Mouse (Mus musculus) c-Kit-positive CD71-positive TER-119-negative erythroid progenitor cells, embryonic 14.5 days (primary cell): ENCODE data around the gene Klrg1.

Experiments used
- DNase-seq: peaks from one replicate; pipeline ENCODE4 v3.0.0-alpha.2; 2013; ENCODE audit warnings: low read depth

Klrg1 gene

DNA sequence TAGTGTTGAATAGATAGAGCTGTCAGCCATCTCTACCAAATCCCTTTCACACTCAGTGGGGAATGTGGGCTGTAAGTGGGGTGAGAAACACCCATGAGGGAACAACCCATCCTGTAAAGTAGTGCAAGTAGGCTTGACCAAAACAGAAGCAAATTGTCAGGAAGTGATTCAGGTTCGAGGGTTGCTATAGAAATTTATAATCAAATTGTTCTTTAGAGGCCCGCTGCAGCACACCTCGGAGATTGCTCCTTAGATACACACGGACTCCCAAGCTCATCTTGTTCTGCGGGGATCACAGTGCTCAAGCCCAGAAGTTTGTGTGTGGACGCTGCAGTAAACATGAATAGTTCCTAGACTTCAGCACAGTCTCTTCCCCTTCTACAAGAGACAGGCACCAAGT, at the start of gene Klrg1:
Gene Klrg1 (minus strand): TSS at position 101 of the 400 bp plus-strand sequence.
- DNase-seq: no peak

DNA sequence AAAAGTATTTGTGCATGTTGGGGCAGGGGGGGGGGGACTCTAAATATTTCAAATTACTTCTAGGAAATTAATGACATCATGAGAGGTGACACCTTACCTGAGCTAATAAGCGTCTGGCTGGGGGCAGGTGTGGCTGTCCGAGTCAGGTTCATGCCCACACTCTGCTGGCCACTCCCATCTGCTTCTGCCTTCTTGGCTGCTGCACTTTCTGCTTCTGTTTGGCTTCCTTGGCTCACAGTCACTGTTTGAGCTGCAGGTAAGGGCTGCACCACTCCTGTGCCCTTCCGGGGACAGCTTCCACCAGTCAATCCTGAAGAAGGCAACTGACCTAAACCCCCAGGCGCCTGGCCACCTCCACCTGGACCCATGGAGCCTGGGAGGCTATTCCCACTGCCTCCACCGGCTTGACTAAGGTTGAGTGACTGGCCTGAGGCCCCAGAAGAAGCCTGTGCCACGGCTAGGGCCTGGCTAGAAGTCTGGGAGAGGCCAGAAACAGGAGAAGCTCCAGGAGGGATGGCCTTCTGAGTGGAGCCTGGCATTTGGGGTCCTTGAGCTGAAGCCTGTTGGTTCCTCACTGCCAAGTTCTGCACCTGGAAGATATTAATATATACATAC, 42.8 kb upstream of the Klrg1 start:
- DNase-seq: no peak

DNA sequence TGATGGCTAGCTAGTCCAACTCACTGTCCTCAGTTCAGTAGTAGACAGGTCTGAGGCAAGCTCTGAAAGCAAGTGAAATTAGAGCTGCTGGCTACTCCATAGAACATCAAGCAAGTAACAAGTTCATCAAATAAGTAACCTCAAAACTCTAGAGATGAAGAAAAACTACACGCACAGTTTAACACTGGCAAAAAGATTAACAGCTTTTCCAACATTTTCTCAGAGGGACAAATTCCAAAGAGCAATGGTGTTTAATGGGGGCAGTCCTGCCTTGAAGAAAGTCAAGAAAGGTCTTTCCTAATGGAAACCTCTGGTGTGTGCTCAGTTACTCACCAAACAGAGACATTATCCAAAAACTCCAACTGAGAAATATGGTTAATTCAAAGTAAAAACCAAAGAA, 36.0 kb upstream of the Klrg1 start:
- no peak for DNase-seq

DNA sequence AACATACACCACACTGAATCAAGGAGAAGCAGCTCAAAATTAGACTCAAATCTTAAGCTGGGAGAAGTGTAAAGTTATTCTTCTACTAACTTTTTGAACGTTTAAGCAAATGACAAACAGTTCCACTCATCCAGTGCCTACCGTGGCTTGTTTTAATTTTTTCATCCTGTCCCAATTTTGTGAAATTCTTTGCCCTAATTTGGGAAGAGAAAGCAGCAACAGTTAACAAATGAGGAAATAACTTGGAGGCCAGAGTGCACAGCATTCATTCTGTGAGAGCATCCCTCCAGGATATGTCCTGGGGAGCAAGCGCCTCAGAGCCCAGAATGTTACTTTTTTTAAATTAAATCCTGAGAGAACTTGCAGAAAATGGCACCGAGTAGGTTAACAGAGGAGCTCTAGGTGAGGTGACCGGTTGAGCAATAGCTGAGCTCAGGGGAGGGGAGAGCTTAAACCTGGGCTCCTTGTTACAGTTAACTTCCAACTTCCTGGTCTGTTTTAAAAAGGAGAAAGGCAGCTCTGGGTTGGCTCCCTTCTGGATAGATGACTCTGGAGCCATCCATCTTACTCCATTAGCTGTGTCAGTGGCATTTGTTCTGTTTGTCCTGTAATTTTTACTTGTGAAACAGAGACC, 27.6 kb upstream of the Klrg1 start:
- DNase-seq: no peak

DNA sequence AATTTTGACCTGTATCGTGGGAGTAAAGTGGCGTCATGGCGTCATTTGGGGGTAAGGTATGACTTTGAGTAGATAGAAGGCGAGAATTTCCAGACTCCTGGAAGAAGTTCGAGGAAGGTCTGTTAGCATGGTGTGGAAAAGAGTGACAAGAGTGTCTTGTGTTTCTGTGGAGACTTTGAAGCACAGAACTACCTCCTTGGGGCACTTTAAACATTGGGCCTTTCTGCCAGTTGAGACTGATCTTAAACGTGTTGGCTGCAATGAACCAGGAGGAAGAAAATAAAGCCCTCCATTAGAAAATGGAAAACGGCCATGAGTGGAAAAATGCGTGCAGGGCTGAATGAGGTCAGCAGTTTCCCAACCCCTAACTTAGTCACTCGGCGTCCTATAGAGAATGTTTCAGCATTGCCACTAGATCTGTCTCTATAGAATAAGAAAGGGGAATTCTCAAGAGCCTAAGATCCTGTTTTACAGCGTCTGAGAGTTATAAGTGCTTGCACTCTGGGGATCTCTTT, 26.8 kb upstream of the Klrg1 start:
- no peak for DNase-seq

DNA sequence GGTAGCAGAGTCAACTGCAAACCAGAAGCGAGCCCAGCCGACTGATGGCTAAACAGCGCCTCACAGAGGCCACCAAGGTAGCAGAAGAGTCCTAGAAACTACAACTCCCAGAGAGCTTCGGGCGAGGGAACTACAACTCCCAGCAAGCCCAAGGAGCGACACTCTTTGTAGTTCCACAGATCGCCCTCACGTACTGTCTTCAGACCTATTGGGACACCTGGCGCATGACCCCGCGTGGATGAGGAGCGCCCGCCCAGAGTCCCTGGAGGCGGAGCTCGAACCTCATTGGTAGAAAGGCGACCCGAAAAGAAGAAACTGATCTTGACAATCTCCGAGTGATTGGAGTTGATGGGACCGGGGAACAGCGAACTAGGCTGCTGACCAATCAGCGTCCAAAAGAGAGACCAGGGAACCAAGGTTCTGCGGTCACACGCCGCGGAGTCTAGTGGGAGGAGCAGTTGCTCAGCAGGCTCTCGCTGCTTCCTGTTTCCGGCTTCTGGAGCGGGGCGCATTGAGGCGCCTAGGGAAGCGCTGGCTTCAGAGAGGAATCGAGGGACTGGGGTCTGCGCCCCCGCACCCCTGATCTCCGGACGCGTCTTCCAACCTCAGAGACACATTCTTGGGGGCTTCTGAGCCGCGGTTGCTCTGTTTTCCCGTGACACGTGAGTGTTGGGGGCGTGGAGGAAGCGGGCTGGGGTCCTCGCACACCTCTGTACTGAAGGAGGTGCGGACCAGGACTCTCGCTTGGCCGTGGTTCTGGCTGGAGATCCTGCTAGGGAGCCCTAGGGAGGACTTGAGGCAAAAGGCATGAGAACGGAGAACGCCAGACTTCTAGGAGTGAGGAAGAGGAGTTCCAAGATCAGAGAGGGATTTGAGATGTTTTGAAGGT, 26.1 kb upstream of the Klrg1 start, which contains the start of gene M6pr:
Gene M6pr (plus strand): TSS at position 216 of the 889 bp plus-strand sequence.
- DNase-seq: peak; percentile 93

DNA sequence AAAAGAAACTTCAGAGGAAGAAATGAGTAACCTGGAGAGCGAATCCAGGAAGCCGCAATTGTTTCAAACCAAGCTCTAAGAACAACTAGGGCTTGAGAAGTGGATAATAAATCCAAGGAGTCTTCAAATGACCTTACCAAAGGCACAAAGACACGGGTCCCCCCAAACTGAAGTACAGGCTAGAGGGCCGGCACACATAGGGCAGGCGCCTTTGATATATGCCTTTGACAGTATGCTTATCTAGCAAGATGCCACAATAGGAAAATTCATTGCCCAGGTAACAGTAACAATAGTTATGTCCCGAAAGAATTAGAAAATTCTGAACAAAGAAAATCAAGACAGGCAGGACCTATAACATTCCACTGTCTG, 25.4 kb upstream of the Klrg1 start:
- no peak for DNase-seq

DNA sequence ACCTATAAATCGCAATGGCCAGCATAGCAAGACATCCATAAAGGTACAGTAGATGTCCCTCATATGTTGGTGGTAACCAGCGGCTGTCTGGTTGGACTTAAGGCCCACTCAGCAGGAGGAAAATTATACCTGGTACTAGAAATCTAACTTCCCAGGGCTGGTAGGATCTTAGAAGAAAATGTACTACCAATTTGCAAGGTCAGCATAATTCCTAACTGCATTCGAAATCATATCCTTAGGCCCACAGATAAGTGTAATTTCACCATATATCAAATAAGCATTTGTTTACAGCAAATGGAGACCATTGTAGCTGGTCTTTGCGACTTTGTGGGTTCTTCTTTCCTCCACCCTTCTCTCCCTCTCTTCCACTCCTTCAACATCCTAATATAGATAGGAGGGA, 24.0 kb upstream of the Klrg1 start:
- DNase-seq: no peak

DNA sequence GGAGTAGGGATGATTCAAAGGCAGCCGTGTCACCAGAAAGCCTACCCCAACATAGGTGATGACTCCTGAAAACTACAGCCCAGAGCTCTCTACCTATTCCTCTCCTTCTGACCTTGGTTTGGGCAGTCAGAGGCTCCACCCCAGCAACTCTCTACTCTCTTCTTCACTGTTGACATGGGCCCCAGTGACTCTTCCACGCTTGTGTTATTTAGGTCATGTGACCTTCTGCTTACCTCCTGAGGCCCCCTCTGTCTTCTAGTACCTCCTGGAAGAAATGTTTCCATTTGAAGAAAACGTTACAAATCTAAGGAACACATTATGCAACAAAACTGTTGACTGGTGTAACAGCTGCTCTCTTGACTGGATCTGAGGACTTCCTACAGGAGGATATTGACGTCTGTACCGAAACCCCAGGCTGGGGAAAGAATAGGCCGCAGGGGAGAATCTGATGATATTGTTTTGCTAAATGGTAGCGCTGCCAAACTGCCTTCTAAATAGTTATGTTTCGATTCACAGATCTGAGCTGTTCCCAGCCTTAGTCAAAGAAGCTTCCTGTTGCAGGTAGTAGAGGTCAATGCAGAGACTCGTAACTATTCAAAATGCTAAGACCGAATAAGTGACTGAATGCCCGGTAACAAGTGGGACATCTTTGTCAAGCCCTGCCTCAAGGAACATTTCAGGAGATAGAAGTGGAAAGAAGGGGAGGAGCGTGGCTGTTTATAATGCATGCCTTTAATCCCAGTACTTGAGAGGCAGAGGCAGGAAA, 22.3 kb upstream of the Klrg1 start:
- DNase-seq: no peak

DNA sequence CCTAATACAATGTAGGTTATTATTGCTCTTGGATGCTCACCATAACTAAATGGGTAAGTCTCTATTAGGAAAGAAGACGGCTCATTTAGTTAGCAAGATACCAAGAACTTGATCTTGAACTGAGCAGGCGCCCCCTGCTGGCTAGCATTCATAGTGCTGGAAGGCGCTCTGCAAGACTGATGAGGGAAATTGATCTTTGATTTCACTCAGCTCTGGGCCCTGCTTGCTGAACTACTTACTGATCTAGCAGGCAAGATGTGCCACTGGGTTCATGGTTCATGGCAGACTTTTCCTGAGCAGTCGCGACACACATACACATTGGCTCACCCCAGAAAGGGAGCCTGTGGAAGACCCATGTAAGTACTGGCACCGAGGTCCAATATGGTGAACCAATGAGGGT, 21.7 kb upstream of the Klrg1 start:
- DNase-seq: peak; percentile 70

DNA sequence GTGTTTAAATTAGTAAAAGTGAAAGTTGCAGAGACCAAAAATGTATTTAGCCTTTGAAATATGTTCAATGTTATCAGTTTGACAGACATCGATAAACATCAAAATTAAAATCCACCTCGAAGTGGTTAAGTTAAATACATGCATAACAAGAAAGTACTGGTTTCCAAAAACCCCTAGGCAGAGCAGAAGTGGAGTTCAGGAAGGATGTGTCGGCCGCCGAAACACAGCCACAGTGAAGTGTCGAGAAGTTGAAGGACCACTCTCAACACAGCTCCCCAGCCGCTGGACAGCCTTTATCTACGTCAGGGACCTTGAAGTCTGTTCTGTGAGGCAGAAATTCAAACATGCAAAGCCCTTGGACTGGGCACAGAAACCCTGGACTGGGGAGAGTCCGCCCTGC, 20.8 kb upstream of the Klrg1 start:
- no peak for DNase-seq

DNA sequence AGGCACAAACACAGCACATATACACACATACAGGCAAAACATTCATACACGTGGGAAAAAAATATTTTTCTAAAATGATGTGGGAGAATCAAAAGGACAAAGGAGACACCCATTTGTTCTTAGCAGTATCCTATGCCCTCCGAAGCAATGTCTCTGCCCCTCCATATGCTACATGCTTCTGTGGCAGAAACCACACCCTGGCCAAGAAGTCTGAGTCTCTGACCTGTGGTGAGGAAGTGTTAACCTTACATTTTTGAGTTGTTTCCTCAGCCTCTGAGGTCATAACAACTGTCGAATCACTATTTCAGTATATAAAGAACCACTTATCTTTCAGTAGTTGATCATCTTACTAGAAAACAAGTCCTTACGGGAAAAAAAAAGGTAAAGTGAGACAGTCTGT, 20.0 kb upstream of the Klrg1 start:
- DNase-seq: no peak

DNA sequence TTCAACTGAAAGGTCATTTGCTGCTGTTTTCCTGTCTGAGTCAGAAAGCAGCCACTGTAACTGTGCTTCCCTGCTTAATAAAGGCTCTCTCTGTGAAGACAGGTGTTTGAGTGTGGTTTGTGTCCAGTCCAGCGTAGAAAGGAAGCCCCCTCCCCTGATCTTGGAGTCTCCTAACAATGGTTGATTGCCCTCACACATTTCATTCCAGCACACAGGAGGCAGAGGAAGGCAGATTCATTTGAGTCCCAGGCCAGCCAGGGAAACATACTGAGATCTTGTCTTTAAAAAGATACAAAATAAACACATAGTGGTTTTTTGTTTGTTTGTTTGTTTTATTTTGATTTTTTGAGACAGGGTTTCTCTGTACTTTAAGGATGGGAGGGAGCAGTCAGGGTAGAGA, 19.4 kb upstream of the Klrg1 start:
- no peak for DNase-seq

DNA sequence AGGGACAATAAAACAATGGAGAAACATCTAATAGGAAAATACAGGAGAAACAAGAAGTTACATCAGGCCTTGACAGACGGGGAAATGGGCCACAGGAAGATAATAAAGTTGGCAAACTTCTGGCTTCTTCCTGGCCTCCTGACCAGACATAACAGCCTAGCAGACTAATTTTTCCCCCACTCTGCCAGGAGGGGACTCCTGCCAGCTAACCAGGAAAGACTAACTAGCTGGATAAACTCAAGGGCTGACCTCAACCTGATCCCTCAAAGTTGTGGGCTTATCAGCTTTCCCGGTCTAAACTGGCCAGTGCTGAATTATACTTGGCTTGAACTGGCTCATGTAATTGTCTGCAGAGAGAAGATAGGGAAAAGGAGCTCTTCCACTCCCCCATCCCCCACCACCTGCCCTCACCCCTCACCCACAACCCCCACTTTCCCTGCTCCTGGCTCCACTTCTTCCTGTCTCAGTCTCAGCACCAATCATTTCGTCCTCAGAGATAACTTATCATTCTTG, 17.0 kb upstream of the Klrg1 start:
- DNase-seq: no peak

DNA sequence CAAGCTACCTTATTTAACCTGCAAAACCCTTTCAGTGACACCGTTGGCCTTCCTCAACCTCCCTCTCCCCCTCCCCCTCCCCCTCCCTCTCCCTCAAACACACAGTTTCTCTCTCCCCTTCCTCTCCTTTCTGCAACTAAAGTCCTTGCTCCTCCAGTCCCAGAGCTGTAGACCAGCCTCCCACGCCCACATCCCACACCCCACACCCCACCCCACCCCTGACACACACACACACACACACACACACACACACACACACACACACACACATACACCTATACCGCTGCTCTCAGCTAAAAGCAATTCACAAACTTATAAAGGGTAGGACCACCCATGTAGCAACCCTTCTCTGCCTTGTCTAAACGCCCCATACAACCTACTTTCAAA, 15.5 kb upstream of the Klrg1 start:
- DNase-seq: no peak

DNA sequence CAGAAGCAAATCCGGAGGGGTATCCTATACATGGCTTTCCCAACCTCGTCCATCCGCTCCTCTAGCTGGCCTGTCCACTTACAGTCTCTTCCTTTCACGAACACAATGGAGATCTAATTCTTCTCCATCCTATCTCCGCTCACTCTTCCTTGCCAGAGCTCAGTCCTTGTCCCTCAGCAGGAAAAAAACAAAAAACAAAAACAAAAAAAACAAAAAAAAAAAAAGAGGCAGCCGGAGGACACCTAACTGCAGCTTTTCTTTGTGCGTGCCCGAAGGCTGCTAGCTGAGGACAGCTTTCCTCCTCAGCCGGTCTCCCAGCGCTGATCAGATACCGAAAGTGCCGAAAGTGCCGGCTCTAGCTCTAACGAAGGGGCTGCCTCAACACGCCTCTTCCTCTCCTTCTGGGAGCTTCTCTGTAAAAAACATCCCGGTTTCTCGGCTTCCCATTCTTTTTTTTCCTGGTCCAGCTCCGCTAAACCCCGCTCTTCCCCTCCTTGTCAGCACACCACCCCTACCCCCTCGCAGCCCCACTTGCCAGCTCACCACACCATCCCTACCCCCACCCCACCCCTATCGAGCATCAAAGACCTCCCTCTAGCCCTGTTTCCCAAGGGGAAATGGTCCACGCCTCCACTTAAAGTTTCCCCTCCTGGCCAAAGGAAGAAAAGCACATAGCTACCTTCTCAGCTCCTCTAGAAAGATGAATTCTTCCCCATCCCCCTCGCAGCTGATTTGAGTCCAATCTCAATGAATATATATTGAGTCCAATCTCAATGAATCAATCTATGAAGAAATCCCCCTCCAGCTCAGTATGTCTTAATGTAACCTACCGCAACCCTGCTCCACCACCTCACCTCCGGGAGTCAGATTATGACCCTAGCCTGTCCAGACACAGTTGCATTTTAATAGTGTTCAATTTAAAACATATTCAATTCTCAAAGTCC, 14.9 kb upstream of the Klrg1 start:
- DNase-seq: no peak

DNA sequence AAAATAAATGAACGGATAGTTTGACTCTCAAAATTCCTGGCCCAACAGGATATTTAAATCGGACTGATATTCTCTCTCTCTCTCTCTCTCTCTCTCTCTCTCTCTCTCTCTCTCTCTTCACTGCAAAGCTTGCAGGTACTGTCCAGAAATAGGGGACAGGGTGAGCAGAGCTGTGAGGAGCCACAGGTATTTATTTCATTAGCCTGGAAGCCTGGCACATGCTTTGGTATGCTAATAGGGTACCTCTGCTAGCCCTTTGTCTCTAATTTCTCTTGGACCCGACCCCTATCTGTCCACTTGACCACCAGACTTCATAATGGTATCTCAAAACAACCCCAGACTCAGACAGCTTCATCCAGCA, 14.2 kb upstream of the Klrg1 start:
- no peak for DNase-seq

DNA sequence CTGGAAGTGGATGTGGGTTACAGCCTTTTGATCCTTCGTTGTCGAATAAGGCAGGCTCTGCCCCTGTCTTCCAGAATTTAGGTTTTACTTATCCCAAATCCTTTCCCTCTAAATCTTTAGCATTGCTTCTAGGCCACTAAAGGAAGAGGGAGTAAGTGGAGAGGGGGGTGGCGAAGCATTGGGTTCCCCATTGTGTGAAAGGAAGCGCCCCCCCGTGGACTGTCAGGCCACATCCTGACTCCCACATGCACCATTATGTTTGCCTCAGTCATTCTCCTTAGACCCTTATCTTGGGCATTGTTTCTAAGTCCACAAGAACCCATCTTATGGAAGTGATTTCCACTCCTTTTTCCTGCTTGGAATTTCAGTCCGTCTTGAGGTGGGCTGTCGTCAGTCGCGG, 12.6 kb upstream of the Klrg1 start:
- DNase-seq: no peak

DNA sequence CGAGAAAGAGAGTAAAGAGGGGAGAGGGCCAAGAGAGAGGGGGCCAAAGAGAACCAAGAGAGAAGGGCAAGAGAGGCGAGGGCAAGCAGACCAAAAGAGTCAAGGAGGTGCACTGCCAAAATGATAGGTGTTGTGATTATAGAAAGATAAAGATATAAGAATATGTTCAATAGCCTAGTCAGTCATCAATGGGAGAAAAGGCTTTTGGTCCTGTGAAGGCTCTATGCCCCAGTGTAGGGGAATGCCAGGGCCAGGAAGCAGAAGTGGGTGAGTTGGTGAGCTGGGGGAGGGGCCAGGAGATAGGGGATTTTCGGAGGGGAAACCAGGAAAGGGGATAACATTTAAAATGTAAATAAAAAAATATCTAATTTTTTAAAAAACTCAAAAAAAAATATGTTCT, 11.6 kb upstream of the Klrg1 start:
- no peak for DNase-seq

DNA sequence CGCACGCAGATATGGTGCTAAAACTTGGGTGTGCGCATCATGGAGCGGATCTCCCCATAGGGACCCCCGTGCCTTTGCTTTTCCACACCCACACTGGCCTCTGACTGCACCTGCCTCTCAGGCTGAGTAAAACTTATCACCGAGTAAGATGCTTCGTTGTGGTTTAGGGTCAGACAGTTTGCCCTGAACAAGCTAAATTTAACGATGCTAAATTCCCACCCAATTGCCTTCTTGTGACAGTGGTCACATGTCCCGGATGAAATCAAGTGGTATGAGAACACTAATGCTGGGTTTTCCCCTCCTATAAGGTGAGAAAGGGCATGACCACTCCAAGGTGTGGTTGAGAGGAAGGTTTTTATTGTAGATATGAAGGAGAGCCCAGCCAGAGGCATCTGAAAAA, 11.1 kb upstream of the Klrg1 start:
- DNase-seq: no peak

DNA sequence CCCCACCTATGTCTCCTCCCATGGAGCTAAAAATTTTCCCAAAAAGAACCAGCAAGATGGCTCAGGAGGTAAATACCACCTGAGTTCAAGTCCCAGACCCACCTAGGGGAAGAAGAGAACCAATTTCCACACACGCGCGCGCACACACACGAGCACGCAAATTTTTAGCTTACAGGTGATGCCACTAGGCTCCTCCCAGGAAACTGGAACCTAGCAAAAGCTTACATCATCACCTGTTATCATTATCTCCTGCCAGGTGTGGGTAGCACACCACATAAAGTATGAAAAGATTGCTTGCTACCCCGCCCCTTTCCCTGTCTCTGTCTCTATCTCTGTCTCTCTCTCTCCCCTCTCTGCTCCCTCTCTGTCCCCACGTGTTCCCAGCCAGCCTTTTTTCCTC, 10.4 kb upstream of the Klrg1 start:
- DNase-seq: no peak
